ENCODE assay signal across 21 mouse cellular contexts in the genomic region with DNA sequence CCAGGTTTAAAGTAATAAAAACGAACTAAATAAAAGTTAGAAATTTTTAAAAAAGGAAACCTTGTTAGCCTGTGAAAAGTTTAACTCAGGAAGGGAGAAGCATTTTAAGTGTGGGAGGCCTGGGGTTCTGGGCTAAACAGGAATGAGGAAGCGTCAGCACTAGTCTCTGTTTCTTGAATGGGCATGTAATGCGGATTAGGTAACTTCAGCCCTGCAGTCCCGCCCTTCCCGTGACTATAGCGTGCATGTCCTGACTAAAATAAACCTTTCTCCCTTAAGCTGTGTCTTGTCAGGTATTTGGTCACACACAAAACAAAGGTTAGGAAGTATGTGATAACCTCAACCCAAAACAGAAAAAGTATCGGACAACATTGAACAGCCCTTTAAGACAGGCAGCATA. TPM values are rescaled to one million over a fixed set of nuclear protein-coding genes. Genes with fewer than 3 reads are reported as not detected.
A peak's percentile ranks its signal among the peaks of the same experiment; 100 is the strongest.
DNase-seq lines count a peak whose midpoint lies in the region; ATAC-seq lines count a peak whose summit lies in the region.
"Had no signal": no experiment of that assay in that cellular context is flagged by ENCODE, and none has a peak within 500 bp of the region (broad histone marks: within the 10 kb centered on the region; RNA-seq: fewer than 3 reads in every experiment).

No protein-coding gene starts in this region.

- peak; percentile 83 for ATAC-seq in megakaryocyte, adult 5-6 weeks (ENCODE audit: poor library complexity, severe bottlenecking)
- peak; percentile 69 for ATAC-seq in monocyte, adult 5-6 weeks (replicated peaks; ENCODE audit: insufficient number of reproducible peaks, low FRiP score, low TSS enrichment, poor library complexity, severe bottlenecking)
- ATAC-seq: activated CD4-positive, CD25-positive, alpha-beta regulatory T cell, adult 4 months; CD4-positive, CD25-positive, alpha-beta regulatory T cell, adult 4 months; Patski had no signal

- peak; percentile 15 for DNase-seq in lung, postnatal 36 days
- no peak for DNase-seq in lung, postnatal 10 days
- DNase-seq in ovary, adult 18-20 months (ENCODE audit: low spot score), result no peak
- no peak for DNase-seq in layer of hippocampus, adult 8-10 months (ENCODE audit: low spot score in 2 of 2)
- DNase-seq: adrenal gland, adult 2 months; adrenal gland, adult 8-10 months; adrenal gland, postnatal 10 days; adrenal gland, postnatal 14 days; adrenal gland, postnatal 25 days; adrenal gland, postnatal 36 days; B cell, adult 2 months; cerebellum, adult 11 months; cerebellum, adult 11-12 months; cerebellum, adult 18-20 months had no signal

RNA-seq across cellular contexts. Expression of a gene that starts 23.6 kb away (rescaled TPM):
- 196 and 224 TPM in 2 replicates for total RNA-seq in megakaryocyte, adult 5-6 weeks (2015)
- 96.7 and 117 TPM in 2 replicates for total RNA-seq in megakaryocyte, adult 5-6 weeks (2017)
- 100 to 135 TPM (median 116 TPM) in 3 replicates for total RNA-seq in monocyte, adult 5-6 weeks (2017)
- total RNA-seq in layer of hippocampus, adult 8-10 months (2022), result 1 to 10 TPM; 5.8 to 8.6 (median 6.8) TPM
- total RNA-seq: G1E, MEL had no signal

Comparison
In these comparisons a context has a peak if more than half of its experiments do, and no peak if none do; other contexts are left out.
1. RNA of a gene that starts 23.6 kb away (total RNA-seq): 96.7 to 224 TPM in megakaryocyte, adult 5-6 weeks and 100 to 135 TPM in monocyte, adult 5-6 weeks; 5.8 to 8.6 TPM in layer of hippocampus, adult 8-10 months; every median in the first group is over 10 times any median in the second.